Mouse (Mus musculus) embryonic facial prominence, embryonic 12.5 days (tissue): Measurements from ENCODE around the gene Ehbp1l1. TPM values are rescaled to one million over a fixed set of nuclear protein-coding genes. Genes with fewer than 3 reads are reported as not detected.

ENCODE experiments used
- ATAC-seq: fragments of 200-750 bp; cut with Nextera tagmentation; 2 replicates; pipeline ENCODE4 v1.8.0; 2017; ENCODE audit not compliant: insufficient number of reproducible peaks, insufficient read depth, low FRiP score, low TSS enrichment
- H3K27ac ChIP-seq: fragments of 300-500 bp; sonication (generic); 2 replicates; pipeline ENCODE4 v1.5.1; 2016; ENCODE audit warnings: mild to moderate bottlenecking
- H3K27me3 ChIP-seq: fragments of 300-500 bp; sonication (generic); 2 replicates; pipeline ENCODE4 v1.6.1; 2016; ENCODE audit warnings: mild to moderate bottlenecking, moderate library complexity
- H3K36me3 ChIP-seq: fragments of 300-500 bp; sonication (generic); 2 replicates; pipeline ENCODE4 v1.6.1; 2016; ENCODE audit warnings: mild to moderate bottlenecking
- H3K4me1 ChIP-seq: fragments of 300-500 bp; sonication (generic); 2 replicates; pipeline ENCODE4 v1.6.1; 2016
- H3K4me2 ChIP-seq: fragments of 300-500 bp; sonication (generic); replicated peaks from 2 replicates; pipeline ENCODE4 v1.6.1; 2016; ENCODE audit warnings: mild to moderate bottlenecking, moderate library complexity
- H3K4me3 ChIP-seq: fragments of 300-500 bp; sonication (generic); 2 replicates; pipeline ENCODE4 v1.5.1; 2016; ENCODE audit warnings: mild to moderate bottlenecking
- H3K9ac ChIP-seq: fragments of 300-500 bp; sonication (generic); 2 replicates; pipeline ENCODE4 v1.6.1; 2016; ENCODE audit warnings: mild to moderate bottlenecking, moderate library complexity
- H3K9me3 ChIP-seq: fragments of 300-500 bp; sonication (generic); 2 replicates; pipeline ENCODE4 v1.6.1; 2016; ENCODE audit warnings: mild to moderate bottlenecking, moderate library complexity
- WGBS: fragments of 180-500 bp; shearing (Covaris S2); methylation state at CpG from one replicate; pipeline ENCODE4 v1.1.7; 2016; 5-methylcytosine and 5-hydroxymethylcytosine counted together
- microRNA-seq: library from miRNA; unstranded; fragments of <30 nt; microRNA quantifications from one replicate; pipeline ENCODE4, GENCODE M21; 2017
- polyA plus RNA-seq: library from polyadenylated mRNA; unstranded; fragments of >200 nt; fragmentation: Nextera tagmentation; extraction: Ambion mirVana; gene quantifications from 2 replicates; pipeline ENCODE4 v1.2.1, GENCODE M21; 2016

The Ehbp1l1 gene
- polyA plus RNA-seq, 1 experiment from 2014 or later: 14.4 TPM

GRCm38 (mm10) chr19:5660942-5661751 is 65.0 kb downstream of the Ehbp1l1 start:
- peaks cover 22% of the 10 kb centered on the region for H3K36me3 ChIP-seq
- no peak overlapping the region for H3K4me2 ChIP-seq
- H3K27me3 ChIP-seq: peaks cover 3% of the 10 kb centered on the region; the same call in 1 of the 2 replicates
- no peaks in the 10 kb centered on the region for H3K9me3 ChIP-seq
- H3K9ac ChIP-seq: no peak overlapping the region
- no peak for ATAC-seq
- no peak overlapping the region for H3K4me3 ChIP-seq
- H3K4me1 ChIP-seq: peaks cover 11% of the 10 kb centered on the region
- WGBS: 83% methylated on average over 16 of the region's 16 CpGs
- H3K27ac ChIP-seq: no peak overlapping the region

Small RNA genes within 50 kb of the gene (microRNA-seq; reads per million reads assigned to microRNA genes)
- 0.54 reads per million for gene Mir6987

Other genes with a start within 250 kb of the Ehbp1l1 start
- 44.1 and 46.6 TPM in 2 replicates for gene Mus81, start 237.9 kb downstream of the Ehbp1l1 start, polyA plus RNA-seq
- 2,582 and 2,586 TPM in 2 replicates for gene Cfl1, start 235.9 kb downstream of the Ehbp1l1 start, polyA plus RNA-seq
- gene 1700020D05Rik, start 222.5 kb downstream of the Ehbp1l1 start, polyA plus RNA-seq: 0.15 TPM in 1 of 2 replicates, not detected in the other
- 11.9 and 15.2 TPM in 2 replicates for gene Snx32, start 215.8 kb downstream of the Ehbp1l1 start, polyA plus RNA-seq
- gene Ovol1, start 165.7 kb downstream of the Ehbp1l1 start, polyA plus RNA-seq: 1.3 and 1.6 TPM in 2 replicates
- 2.8 and 3.2 TPM in 2 replicates for gene Ap5b1, start 158.3 kb downstream of the Ehbp1l1 start, polyA plus RNA-seq
- gene Rnaseh2c, start 124.4 kb downstream of the Ehbp1l1 start, polyA plus RNA-seq: 148 and 158 TPM in 2 replicates
- gene Kat5, start 116.1 kb downstream of the Ehbp1l1 start, polyA plus RNA-seq: 61.3 and 63.7 TPM in 2 replicates
- 46.5 and 49.3 TPM in 2 replicates for gene Rela, start 88.8 kb downstream of the Ehbp1l1 start, polyA plus RNA-seq
- 27.0 and 28.7 TPM in 2 replicates for gene Sipa1, start 62.6 kb downstream of the Ehbp1l1 start, polyA plus RNA-seq
- 24.7 and 26.0 TPM in 2 replicates for gene Map3k11, start 37.6 kb downstream of the Ehbp1l1 start, polyA plus RNA-seq
- gene Pcnx3, start 37.4 kb downstream of the Ehbp1l1 start, polyA plus RNA-seq: 33.1 and 37.9 TPM in 2 replicates
- gene Kcnk7, start 21.9 kb downstream of the Ehbp1l1 start, polyA plus RNA-seq: 0.24 TPM in 1 of 2 replicates, not detected in the other
- gene Fam89b, start 3.3 kb upstream of the Ehbp1l1 start, polyA plus RNA-seq: 143 and 150 TPM in 2 replicates
- 25.3 and 27.0 TPM in 2 replicates for gene Ltbp3, start 14.6 kb upstream of the Ehbp1l1 start, polyA plus RNA-seq
- 78.8 and 80.0 TPM in 2 replicates for gene Scyl1, start 45.1 kb upstream of the Ehbp1l1 start, polyA plus RNA-seq
- 35.3 and 41.4 TPM in 2 replicates for gene Frmd8, start 149.0 kb upstream of the Ehbp1l1 start, polyA plus RNA-seq
- gene Slc25a45, start 151.5 kb upstream of the Ehbp1l1 start, polyA plus RNA-seq: 2.0 and 3.1 TPM in 2 replicates
- 5.3 and 6.3 TPM in 2 replicates for gene Tigd3, start 167.8 kb upstream of the Ehbp1l1 start, polyA plus RNA-seq
- 192 and 207 TPM in 2 replicates for gene Dpf2, start 186.7 kb upstream of the Ehbp1l1 start, polyA plus RNA-seq
- 3.6 and 4.2 TPM in 2 replicates for gene Cdc42ep2, start 198.5 kb upstream of the Ehbp1l1 start, polyA plus RNA-seq
- gene Pola2, start 237.9 kb upstream of the Ehbp1l1 start, polyA plus RNA-seq: 80.5 and 82.9 TPM in 2 replicates